Mouse (Mus musculus) bone marrow macrophage, adult 2 months (primary cell): ENCODE results near the gene Ttll5. TPM values are rescaled to one million over a fixed set of nuclear protein-coding genes. Genes with fewer than 3 reads are reported as not detected.

ENCODE experiments used
- H3K27ac ChIP-seq: 2 replicates; pipeline ENCODE4 v1.5.1; 2012; ENCODE audit warnings: low read depth, low read length; ENCODE audit not compliant: insufficient read depth
- H3K4me1 ChIP-seq: 2 replicates; pipeline ENCODE4 v1.6.1; 2012; ENCODE audit warnings: low read length; ENCODE audit not compliant: control insufficient read depth, insufficient read depth
- H3K4me3 ChIP-seq: 2 replicates; pipeline ENCODE4 v1.5.1; 2012; ENCODE audit warnings: mild to moderate bottlenecking, low read length, moderate library complexity; ENCODE audit not compliant: insufficient read depth
- CTCF ChIP-seq: IDR thresholded peaks from 2 replicates; pipeline ENCODE4 v1.5.1; 2012; ENCODE audit warnings: low read depth, mild to moderate bottlenecking, low read length, moderate library complexity
- POLR2A ChIP-seq: IDR thresholded peaks from 2 replicates; pipeline ENCODE4 v1.6.1; 2012; ENCODE audit warnings: mild to moderate bottlenecking, low read depth, low read length, borderline replicate concordance
- polyA plus RNA-seq: library from polyadenylated mRNA; stranded (reverse); fragments of >200 nt; gene quantifications from 2 replicates; pipeline ENCODE4 v1.2.4, GENCODE M21; 2012; ENCODE audit not compliant: missing spikeins, insufficient read depth, insufficient read length

Gene Ttll5
- polyA plus RNA-seq, 1 experiment = 7.7 TPM

DNA sequence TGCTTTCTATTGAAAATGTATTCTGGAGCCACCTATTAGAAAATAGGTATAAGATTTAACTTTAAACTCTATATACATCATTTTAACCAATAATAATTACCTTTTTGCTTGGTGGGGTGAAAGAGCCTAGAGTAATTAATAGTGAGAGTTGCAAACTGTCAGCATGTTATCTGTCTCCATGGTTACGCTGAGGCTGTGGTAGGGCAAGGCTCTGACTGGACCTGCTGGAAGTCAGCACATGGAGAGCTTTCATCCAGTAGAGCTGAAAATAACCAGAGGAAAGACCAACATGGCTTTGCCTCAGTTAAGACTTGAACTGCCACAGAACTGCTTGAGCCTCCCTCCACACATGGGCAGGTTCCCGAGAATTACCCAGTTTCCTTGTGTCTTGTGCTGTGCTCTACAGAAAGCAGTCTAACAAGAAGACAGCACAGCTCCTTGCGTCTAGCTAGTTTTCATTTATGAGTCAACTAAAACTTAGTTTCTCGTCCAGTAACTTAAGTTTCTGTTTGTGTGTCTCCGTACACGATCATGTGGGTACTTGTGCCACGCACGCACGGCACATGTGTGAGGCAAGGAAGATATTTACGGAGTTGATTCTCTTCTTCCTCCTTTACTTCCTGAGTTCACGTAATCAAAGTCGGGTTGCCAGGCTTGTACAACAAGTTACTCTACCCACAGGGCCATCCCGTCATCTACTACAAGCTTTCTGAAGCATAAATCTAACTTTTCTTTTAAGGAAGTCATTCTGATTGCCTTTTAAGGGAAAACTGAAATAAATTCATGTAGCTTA, 88.4 kb downstream of the Ttll5 start:
- no peak for TF ChIP-seq CTCF
- TF ChIP-seq POLR2A = no peak
- Histone ChIP-seq H3K4me1 (peaks cover 9% of the 10 kb centered on the region), H3K4me3 (peak overlapping the region; percentile 13), H3K27ac (no peak overlapping the region)

GRCm38 (mm10) chr12:85926897-85927296, 102.4 kb downstream of the Ttll5 start:
- Histone ChIP-seq H3K27ac (no peak overlapping the region), H3K4me1 (peaks cover 2% of the 10 kb centered on the region; the same call in 1 of the 2 replicates), H3K4me3 (no peak overlapping the region)
- TF ChIP-seq CTCF (no peak), POLR2A (no peak)

GRCm38 (mm10) chr12:85928513-85928912, 104.1 kb downstream of the Ttll5 start:
- TF ChIP-seq CTCF = no peak
- no peak for TF ChIP-seq POLR2A
- Histone ChIP-seq H3K27ac (no peak overlapping the region), H3K4me3 (no peak overlapping the region), H3K4me1 (peaks cover 2% of the 10 kb centered on the region; the same call in 1 of the 2 replicates)

DNA sequence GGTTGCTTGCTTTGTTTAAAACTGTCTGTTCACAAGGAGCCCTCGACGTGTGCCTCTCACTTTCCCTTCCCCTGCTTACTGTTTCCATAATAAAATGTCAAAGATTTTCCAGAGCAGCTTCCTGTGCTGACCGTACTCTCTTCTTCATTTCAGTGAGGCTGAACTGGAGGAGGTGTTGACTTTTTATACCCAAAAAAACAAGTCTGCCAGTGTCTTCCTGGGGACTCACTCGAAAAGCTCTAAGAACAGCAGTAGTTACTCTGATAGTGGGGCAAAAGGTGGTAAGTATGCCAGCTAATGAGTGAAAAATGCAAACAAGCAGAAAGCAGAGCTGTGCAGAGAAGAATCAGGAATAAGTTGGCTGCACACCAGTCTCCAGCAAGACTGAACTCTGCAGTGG, 105.3 kb downstream of the Ttll5 start:
- H3K4me3 ChIP-seq = no peak overlapping the region
- TF ChIP-seq CTCF = no peak
- no peak for TF ChIP-seq POLR2A
- peaks cover 2% of the 10 kb centered on the region; the same call in 1 of the 2 replicates for H3K4me1 ChIP-seq
- no peak overlapping the region for H3K27ac ChIP-seq

DNA sequence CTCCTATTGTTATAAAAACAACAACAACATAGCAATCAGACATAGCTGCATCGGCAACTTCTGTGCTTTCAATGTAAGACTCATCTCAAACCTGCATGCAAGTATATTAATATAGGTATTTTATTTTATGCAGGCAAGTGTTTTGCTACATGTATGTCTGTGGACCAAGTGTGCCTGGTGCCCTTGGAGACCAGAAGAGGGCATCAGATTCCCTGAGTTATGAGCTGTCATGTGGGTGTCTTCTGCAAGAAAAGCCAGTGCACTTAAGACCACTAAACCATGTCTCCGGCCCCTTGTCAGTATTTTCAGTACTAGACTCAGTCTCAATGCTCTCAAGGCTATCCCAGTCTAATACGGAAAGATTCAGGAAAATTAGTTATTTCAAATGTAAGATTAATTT, 106.3 kb downstream of the Ttll5 start:
- Histone ChIP-seq H3K27ac (no peak overlapping the region), H3K4me3 (no peak overlapping the region), H3K4me1 (peaks cover 2% of the 10 kb centered on the region; the same call in 1 of the 2 replicates)
- TF ChIP-seq CTCF = no peak
- no peak for TF ChIP-seq POLR2A

GRCm38 (mm10) chr12:85933241-85933640, 108.8 kb downstream of the Ttll5 start:
- H3K27ac ChIP-seq = no peak overlapping the region
- TF ChIP-seq CTCF (no peak), POLR2A (no peak)

GRCm38 (mm10) chr12:85937384-85937783, 112.9 kb downstream of the Ttll5 start:
- peaks cover 12% of the 10 kb centered on the region for H3K4me1 ChIP-seq
- H3K27ac ChIP-seq = no peak overlapping the region
- TF ChIP-seq POLR2A (no peak), CTCF (no peak)

More at GRCm38 (mm10) chr12:85933241-85933640, 108.8 kb downstream of the Ttll5 start:
- no peak overlapping the region for H3K4me3 ChIP-seq
- peaks cover 3% of the 10 kb centered on the region for H3K4me1 ChIP-seq

GRCm38 (mm10) chr12:85943456-85943855, 119.0 kb downstream of the Ttll5 start:
- no peak overlapping the region for H3K4me3 ChIP-seq
- TF ChIP-seq POLR2A = no peak
- no peak for TF ChIP-seq CTCF
- peaks cover 52% of the 10 kb centered on the region for H3K4me1 ChIP-seq
- peak overlapping the region; percentile 52 for H3K27ac ChIP-seq

More at GRCm38 (mm10) chr12:85937384-85937783, 112.9 kb downstream of the Ttll5 start:
- H3K4me3 ChIP-seq = no peak overlapping the region

- no peak overlapping the region for H3K4me3 ChIP-seq
- no peak overlapping the region for H3K27ac ChIP-seq
- peaks cover 52% of the 10 kb centered on the region for H3K4me1 ChIP-seq
- no peak for TF ChIP-seq CTCF
- TF ChIP-seq POLR2A = no peak
Observed at GRCm38 (mm10) chr12:85944419-85944818, 120.0 kb downstream of the Ttll5 start.

DNA sequence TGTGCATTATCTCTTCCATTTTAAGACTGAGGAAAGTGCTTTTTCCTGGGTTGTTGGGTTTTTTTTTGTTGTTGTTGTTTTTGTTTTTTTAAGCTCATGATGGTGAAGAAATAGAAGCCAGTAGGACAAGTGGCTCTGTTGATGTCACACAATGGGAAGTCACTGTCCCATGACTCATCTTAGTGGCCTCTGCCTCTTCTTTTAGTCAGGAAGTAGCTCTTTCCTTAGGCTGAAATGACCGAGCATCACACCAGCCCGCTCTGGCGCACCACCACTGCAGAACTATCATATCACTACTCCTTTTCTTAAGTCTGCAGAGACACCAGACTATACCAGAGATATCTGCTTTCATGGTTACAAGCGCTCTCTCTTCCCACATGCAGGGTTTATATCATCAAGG, 122.7 kb downstream of the Ttll5 start:
- peak overlapping the region; percentile 31 for H3K27ac ChIP-seq
- no peak for TF ChIP-seq POLR2A
- TF ChIP-seq CTCF = no peak
- H3K4me3 ChIP-seq = no peak overlapping the region
- peaks cover 44% of the 10 kb centered on the region for H3K4me1 ChIP-seq
